Mouse (Mus musculus): ENCODE data around the gene Pde7b.

Gene Pde7b

DNA sequence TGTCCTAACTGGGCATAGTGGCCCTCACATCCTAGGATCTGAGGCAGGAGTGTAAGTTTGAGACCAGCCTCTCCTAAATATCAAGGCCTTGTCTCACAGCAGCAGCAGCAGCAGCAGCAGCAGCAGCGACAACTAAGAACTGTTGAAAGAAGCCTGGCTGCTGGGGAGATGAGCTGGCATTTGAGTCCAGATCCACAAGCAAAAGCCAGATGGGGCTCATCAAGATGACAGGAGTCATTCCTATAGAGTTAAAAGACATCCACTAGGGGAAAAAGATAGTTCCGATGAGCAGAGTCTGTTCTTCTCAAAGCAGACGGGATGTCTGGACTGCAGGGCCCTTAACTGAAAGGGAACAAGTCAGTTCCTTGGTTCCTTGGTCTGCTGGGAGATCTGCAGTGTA, 316.5 kb downstream of the Pde7b start:
- DNase-seq = peak; percentile 34

DNA sequence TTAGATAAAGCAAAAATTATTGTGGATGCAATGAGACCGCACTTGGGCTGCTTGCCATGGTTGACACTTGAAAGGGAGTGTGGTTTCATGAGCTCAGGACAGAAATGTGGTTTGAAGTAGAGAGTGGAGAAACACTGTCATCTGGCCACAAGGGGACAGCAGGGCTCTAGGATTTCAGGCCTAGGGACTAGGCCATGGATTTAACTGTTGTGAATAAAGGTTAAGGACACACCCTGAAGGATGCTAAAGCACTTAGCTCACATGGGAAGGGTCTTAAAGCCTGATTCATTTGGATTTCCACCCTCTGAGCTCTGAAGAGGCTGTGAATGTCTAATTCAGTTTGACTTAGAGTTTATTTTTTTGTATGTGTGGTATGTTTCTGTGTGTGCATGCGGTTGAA, 319.4 kb downstream of the Pde7b start:
- peak; percentile 71 for DNase-seq

DNA sequence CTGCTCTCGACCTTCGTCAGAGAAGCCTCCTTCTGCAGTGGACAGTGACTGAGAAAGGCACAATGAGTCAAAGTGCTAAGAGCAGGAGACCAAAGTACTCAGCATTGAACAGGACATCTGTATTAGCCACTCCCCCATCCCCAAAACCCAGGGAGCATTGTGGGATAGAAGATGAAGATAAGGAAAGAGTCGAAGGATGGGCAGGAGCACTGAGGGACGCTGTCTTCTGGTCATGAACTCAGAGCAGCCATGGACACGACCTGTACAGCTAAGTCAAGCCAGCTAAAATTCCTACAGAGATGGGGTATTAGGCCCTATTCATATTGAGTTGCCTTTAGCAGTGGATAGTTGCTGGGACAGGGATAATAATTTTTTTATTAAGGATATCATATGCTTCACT, 321.9 kb downstream of the Pde7b start:
- no peak for DNase-seq

DNA sequence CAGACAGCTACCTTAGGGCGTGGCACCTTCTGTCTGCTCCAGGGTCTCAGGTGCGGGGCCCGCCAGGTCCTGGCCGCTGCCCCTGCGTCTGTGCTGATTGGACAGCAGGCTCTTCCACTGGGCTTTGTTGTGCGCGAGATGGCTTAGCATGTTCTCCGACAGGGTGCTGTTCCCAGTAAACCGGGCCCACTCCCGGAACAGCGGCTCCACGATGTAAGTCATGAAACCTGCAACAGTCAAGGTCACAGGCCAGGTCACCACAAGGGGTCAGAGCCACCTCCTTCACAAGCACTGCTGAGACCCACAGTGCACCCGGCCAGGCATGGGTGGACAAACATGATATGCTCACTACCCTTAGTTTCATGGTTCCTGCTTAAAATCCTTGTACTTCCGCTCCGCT, 324.5 kb downstream of the Pde7b start:
- no peak for DNase-seq

DNA sequence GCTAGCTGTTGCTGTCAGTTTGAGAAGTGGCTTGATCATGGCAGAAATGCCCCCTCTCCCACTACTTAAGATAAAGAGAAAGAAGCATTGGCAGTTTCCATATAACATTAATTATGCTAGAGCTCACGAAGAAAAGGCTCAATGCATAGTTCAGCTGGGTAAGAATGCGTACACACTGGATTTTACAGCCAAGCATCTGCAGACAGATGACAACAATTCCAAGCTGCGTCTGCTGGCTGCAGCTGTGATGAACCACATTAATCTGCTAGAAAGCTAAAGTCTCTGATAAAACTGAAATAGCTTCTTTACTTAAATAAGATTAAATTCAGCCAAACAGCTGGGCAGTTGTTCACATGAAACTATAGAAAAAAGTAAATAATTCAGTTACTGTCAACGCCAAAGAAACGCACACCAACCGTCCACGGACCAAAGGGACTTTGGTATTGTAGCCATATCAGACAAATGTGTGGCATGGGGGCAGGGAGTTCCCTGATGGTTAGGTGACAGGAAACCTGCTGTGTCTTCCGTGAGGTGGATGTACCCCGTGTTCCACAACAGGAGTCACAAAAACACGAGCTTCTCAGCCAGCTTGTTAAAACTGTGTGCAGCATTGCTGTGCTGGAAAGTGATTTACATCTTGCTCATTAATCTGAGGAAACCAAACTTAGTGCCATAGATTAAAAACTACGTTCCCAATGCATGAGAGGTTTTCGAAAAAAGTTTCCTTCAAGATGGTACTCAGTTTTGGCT, 326.1 kb downstream of the Pde7b start:
- no peak for DNase-seq

DNA sequence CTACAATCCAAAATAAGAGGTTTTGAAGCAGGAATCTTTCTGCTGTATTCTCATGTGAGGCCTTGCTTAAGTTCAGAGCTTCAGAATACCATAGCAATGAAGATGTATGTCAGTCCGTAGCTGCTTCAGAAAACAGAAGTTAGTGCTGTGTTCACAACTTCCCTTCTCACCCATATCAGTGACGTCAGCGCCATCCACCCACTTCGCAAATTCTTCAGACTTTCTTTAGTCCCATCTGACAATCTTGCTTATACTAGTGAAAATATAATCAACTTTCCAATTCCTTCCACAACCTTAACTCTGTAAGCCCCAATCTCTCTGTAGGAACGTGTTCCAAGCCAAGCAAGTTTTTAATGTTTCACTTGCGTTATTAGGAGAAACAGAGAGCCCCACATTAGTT, 326.7 kb downstream of the Pde7b start:
- no peak for DNase-seq

DNA sequence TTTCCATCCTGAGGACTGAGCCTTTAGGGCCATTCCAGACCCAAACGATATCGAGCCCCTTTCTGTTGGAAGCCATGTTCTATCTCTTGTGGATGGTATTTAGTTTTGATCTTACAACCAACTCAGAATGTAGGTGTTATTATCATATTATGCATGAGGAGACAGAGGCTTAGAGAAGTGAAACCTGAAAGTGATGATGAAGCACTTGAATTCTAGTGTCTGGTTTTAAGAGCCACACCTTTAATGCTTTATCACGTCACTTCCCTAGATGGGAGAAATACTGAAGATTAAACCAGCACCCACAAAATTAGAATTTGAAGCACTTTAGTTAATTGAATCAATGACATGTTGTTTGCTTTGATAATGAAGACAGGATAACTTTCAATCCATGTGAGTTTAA, 329.1 kb downstream of the Pde7b start:
- DNase-seq = no peak

DNA sequence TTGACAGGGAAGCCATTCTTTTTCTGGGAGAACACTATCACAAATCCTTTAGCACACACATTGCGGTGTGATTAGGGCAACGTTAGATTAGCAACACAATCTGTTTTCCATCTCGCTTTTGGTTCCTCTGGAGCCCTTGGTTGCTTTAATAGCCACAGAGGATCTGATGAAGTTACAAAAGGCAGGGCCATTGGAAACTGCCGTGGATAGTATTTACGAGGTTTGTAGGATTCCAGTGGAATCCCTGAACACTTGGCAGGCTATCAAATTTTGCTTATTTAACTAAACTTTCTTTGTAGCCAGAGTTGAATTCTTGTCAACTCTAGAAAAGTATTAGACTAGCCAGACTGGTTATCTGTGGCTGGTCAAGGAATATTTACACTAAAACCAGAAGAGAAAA, 330.1 kb downstream of the Pde7b start:
- DNase-seq = no peak

DNA sequence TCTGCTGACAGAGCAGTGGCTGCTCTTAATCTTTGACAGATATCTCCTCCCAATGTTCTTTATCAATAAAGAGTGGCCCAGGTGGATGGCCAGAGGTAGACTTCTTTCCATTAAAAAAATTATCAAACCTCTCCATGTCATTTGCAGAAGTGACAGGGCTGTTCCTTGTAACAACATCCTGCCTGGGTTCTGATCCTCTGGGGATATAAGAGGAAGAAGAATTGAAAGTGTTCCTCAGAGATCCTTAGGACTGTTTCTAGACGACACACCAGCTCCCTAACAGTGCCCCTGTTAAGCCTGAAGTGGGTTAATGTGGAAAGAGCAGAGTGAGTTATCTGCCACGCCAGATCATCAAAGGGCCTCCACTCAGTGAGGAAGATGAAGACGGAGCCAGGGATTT, 334.3 kb downstream of the Pde7b start:
- no peak for DNase-seq

DNA sequence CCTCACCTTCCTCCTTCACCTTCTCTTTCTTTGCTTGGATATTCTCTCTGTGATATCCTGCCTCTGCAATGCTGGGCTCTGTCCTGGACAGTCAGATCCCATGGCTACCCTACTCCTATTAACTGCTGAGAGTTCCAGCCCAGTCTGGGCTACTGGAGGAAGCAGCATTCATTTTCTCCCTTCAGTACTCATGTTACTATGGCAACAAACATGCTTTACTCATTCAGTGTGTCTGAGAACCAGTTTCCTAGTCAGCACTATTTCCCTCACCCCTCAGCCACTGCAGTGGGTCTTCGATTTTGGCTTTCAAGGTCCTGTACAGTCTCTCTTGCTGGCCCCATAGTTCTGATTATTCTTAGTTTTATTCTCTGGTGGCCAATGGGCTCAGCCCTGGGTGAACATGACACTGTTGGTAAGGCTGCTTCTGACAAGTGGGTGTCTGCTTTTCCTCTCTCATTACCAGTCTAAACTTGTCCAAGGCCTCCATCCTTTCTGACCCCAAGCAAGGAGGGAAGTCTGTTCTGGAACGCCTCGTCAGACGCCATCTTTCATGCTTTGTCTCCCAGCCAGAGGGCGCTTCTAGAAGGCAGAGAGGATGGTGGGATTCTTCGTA, 342.0 kb downstream of the Pde7b start:
- no peak for DNase-seq

DNA sequence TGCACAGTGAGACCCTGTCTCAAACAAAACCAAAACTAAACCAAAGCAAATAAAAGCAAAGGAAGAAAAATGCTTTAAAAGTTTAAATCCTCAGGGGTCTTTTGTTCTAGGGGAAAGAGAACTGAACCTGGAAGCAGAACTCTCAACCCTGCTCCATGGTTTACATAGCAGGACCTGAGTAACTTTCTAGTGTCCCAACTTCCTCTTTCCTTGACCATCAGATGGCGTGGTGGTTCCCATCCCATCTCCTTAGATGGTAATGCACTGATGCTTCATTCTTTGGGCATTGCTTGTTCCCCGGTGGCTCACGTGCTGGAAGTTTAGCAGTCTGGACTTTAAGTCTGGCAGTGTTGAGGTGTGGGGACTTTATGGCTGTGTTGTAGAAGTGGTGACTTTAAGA, 343.5 kb downstream of the Pde7b start:
- no peak for DNase-seq

DNA sequence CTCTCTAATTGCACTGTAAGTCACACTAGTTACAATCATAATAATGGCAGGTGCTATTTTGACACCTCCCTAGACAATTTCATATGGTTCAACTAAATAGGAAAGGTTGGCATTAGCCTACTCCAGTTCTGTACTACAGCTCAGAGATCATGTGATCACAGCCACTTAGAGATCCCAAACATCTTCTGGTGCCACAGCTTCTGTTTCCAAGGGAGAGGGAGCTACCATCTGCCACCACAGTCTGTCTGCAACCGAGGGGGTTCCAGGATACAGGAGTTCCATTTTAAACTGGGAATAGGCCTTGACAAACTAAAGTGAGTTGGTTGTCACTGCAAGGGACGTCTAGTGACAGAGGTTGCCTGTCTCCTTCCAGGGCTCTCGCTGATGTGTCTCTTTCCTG, 344.1 kb downstream of the Pde7b start:
- DNase-seq = no peak

DNA sequence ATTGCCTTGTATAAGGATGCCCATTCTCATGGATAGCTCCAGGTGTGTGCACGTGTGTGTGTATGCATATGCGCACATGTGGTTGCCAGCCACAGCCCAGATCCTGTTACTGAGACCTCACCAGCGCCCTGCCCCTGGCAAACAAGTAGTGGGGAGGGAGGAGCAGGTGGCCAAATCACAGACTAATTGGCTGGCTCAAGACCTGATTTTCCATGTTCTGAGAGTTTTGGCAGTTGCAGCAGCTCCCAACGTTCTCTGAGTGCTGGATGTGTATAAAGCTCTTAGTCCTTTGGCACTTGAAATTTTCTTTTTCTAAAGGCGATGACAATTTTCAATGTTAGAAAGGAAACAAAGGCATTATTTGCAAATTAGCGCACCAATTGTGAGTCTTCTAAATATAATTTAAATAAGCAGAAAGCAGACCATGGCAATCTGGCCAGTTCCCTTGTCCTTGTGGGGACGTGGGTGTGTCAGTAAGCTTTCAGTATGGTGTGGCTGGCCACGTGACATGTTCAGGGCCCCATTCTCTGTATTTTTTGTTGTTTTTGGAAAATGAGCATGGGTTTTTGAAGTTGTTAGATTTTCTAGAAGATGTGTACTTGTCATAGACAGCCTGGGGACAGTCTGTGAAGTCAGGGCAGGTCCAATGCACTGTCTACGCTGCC, 345.7 kb downstream of the Pde7b start:
- peak; percentile 16 for DNase-seq

DNA sequence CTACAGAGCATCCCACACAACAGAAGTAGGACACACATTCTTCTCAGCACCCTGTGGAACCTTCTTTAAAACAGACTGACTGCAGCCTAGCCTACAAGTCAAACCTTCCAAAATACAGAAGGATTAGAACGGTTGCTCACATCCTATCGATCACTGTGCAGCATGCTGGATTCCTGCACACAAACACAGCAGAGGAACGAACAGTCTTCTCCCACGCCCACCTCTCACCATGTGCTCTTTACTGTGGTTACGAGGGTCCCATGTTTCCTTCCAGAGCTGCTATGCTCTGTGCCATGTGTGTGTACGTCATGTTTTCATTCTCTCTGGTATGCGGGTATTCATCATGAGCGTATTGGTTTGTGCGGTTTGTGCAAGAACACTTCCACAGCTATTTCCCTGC, 347.3 kb downstream of the Pde7b start:
- no peak for DNase-seq

DNA sequence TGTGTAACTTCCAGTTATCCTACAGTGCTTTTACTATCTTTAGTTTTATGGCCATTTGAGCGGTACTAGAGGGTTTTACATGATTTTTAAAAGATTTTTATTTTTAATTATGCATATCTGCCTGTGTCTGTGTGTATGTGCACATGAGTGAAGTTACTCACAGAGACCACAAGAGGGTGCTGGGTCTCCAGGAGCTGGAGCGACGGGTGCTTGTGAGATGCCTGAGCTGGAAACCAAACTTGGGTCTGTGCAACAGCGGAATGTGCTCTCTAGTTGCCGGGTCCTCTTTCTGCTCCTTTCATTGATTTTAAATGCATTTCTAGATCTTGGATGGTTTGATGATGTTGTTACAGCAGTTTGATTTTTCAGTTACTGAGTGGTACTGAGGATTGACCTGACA, 352.8 kb downstream of the Pde7b start:
- DNase-seq = peak; percentile 7

DNA sequence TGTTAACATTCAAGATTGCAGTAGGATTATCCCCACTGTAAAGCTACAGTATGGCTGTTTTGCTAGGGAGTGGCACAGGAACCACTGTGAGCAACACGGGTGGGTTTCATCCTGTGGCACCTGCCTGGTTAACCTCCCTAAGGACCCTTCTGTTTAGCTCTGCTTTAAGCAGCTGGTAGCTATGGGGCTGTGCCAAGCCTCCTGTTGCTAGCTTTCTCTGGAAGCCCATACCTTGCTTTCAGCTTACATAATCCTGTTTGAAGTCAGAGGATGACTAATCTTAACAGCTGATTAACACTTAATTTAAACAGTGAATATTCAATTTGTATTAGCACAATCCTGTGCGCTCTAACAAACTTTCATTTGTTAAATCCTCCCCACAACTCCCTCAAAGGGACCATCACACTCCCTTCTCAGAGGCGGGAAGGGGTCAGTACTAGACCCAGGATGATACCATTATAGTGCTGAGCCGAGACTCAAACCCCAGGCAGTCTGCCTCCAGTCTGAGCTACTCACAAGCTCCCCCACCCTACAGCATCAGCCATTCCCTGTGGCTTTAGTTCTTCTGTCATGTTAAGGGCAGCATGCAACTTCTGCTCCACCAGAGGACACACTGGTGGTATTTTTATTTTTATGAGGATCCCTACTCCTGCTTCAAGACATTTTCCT, 362.3 kb downstream of the Pde7b start:
- DNase-seq = no peak

DNA sequence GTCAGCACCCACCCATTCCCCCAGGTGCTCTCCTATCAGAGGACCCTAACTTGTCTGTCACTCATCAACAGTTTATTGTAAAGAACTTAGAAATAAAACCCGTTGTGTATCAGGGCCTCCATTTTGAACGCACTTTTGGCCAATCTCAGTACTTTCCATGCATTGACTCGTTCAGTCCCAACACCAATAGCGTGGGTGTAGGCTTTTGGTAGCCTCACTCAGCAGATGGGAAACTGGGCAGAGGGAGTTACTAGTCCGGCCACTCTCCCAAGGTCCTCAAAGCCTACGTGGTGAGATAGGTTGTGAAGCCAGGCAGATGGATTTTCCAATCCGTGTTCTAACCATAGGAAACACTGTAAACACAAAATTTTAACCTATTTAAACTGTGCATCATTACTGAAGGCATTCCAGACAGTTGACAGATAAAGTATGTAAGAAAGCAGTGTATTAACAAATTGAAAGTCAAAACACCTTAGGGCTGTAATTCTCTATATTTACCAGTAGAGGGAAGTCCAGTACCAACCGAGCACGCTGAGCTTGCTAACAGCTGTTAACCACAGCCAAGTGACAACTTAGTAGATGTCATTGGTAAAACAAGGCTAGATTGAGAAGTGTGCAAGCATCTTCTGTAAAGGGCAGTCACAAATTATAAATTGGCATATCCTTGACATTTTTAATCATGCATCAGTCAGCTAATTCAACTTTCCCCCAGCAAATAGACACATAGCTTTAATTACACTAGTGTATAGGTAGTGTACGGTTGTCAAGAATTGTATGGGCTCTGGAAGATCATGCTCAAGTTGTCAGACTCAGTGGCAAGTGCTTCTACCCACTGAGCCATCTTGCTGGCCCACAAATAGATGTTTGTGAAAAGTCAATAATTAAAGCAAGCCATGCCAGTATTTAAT, 363.1 kb downstream of the Pde7b start:
- DNase-seq = peak; percentile 33

DNA sequence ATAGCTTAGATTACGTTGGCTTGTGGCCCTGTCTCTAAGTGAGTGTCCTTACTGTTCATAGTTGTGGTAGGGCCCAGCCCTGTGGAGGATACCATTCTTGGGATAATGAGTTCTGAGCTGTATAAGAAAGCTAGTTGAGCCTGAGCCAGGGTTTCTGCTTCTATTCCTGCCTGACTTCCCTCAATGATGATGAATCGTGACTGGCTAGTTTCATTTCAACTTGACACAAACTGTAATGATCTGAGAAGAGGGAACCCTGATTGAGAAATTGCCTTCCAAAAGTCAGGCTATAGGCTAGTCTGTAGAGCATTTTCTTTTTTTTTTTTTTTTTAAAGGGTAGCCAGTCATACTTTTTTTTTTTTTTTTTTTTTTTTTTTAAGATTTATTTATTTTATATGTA, 376.0 kb downstream of the Pde7b start:
- DNase-seq = no peak
